ENCODE assay signal across 24 mouse cellular contexts in genomic region chrX:139578649-139579278, GRCm38 (mm10). TPM values are rescaled to one million over a fixed set of nuclear protein-coding genes. Genes with fewer than 3 reads are reported as not detected.
A peak's percentile ranks its signal among the peaks of the same experiment; 100 is the strongest.
DNase-seq lines count a peak whose midpoint lies in the region; ATAC-seq and TF ChIP-seq lines count a peak whose summit lies in the region.
"Had no signal": no experiment of that assay in that cellular context is flagged by ENCODE, and none has a peak within 500 bp of the region (broad histone marks: within the 10 kb centered on the region; RNA-seq: fewer than 3 reads in every experiment).

No protein-coding gene starts in this region.

- H3K9ac ChIP-seq in embryonic facial prominence, embryonic 14.5 days (ENCODE audit: low read depth, low read length): no peak overlapping the region
- H3K9ac ChIP-seq in kidney, embryonic 14.5 days (ENCODE audit: low read depth, low read length): no peak overlapping the region
- no peak overlapping the region for H3K9ac ChIP-seq in liver, adult 2 months (ENCODE audit: low read depth, low read length)
- no peak overlapping the region for H3K9ac ChIP-seq in liver, embryonic 12.5 days
- H3K9ac ChIP-seq: embryonic facial prominence, embryonic 12.5 days; forebrain, embryonic 12.5 days; forebrain, embryonic 15.5 days; hindbrain, embryonic 12.5 days; hindbrain, embryonic 15.5 days had no signal

- H3K27me3 ChIP-seq in embryonic facial prominence, embryonic 14.5 days (replicated peaks; ENCODE audit: control insufficient read depth, insufficient read depth, low read length): no peaks in the 10 kb centered on the region
- peaks cover 34% of the 10 kb centered on the region for H3K27me3 ChIP-seq in embryonic facial prominence, embryonic 10.5 days (replicated peaks; ENCODE audit: low read depth, poor library complexity, severe bottlenecking)
- H3K27me3 ChIP-seq in kidney, embryonic 14.5 days (ENCODE audit: control insufficient read depth, insufficient read depth, low read length): no peaks in the 10 kb centered on the region
- no peaks in the 10 kb centered on the region for H3K27me3 ChIP-seq in liver, adult 2 months (ENCODE audit: control insufficient read depth, insufficient read depth, low read length)
- H3K27me3 ChIP-seq in liver, embryonic 12.5 days (replicated peaks): no peaks in the 10 kb centered on the region
- H3K27me3 ChIP-seq: CH12.LX; embryonic facial prominence, embryonic 12.5 days; forebrain, embryonic 15.5 days; hindbrain, embryonic 12.5 days; hindbrain, embryonic 15.5 days; Patski had no signal

- H3K4me2 ChIP-seq in embryonic facial prominence, embryonic 14.5 days (ENCODE audit: low read depth, low read length): no peak overlapping the region
- no peak overlapping the region for H3K4me2 ChIP-seq in kidney, embryonic 14.5 days (replicated peaks; ENCODE audit: low read depth, low read length)
- H3K4me2 ChIP-seq in liver, embryonic 12.5 days: no peak overlapping the region
- H3K4me2 ChIP-seq: embryonic facial prominence, embryonic 12.5 days; forebrain, embryonic 12.5 days; forebrain, embryonic 15.5 days; heart, embryonic 11.5 days; hindbrain, embryonic 12.5 days; hindbrain, embryonic 15.5 days had no signal

- H3K9me3 ChIP-seq in embryonic facial prominence, embryonic 14.5 days (ENCODE audit: control insufficient read depth, low read length): no peaks in the 10 kb centered on the region
- no peaks in the 10 kb centered on the region for H3K9me3 ChIP-seq in embryonic facial prominence, embryonic 10.5 days
- no peaks in the 10 kb centered on the region for H3K9me3 ChIP-seq in kidney, embryonic 14.5 days (ENCODE audit: control insufficient read depth, low read length)
- no peaks in the 10 kb centered on the region for H3K9me3 ChIP-seq in liver, embryonic 12.5 days (replicated peaks)
- H3K9me3 ChIP-seq: embryonic facial prominence, embryonic 12.5 days; forebrain, embryonic 12.5 days; forebrain, embryonic 15.5 days; G1E; hindbrain, embryonic 12.5 days; hindbrain, embryonic 15.5 days had no signal

- ATAC-seq in embryonic facial prominence, embryonic 14.5 days (ENCODE audit: low read depth): no peak
- ATAC-seq in kidney, embryonic 14.5 days (ENCODE audit: low FRiP score, low TSS enrichment): peak; percentile 43; the same call in 1 of the 2 replicates
- ATAC-seq in liver, embryonic 12.5 days: no peak
- ATAC-seq: forebrain, embryonic 15.5 days; Patski had no signal

- H3K4me1 ChIP-seq in embryonic facial prominence, embryonic 14.5 days (ENCODE audit: control insufficient read depth, insufficient read depth, low read length): no peaks in the 10 kb centered on the region
- no peaks in the 10 kb centered on the region for H3K4me1 ChIP-seq in embryonic facial prominence, embryonic 10.5 days
- no peaks in the 10 kb centered on the region for H3K4me1 ChIP-seq in kidney, embryonic 14.5 days (ENCODE audit: control insufficient read depth, insufficient read depth, low read length)
- no peaks in the 10 kb centered on the region for H3K4me1 ChIP-seq in liver, adult 2 months (ENCODE audit: control insufficient read depth, insufficient read depth, low read length)
- no peaks in the 10 kb centered on the region for H3K4me1 ChIP-seq in liver, embryonic 12.5 days
- H3K4me1 ChIP-seq: embryonic facial prominence, embryonic 12.5 days; forebrain, embryonic 12.5 days; forebrain, embryonic 15.5 days; hindbrain, embryonic 12.5 days; hindbrain, embryonic 15.5 days had no signal

- H3K79me2 ChIP-seq in liver, adult 2 months (ENCODE audit: control insufficient read depth, insufficient read depth, low read length): no peaks in the 10 kb centered on the region

- no peak overlapping the region for H3K4me3 ChIP-seq in embryonic facial prominence, embryonic 14.5 days (ENCODE audit: low read depth, low read length)
- no peak overlapping the region for H3K4me3 ChIP-seq in embryonic facial prominence, embryonic 10.5 days
- no peak overlapping the region for H3K4me3 ChIP-seq in kidney, embryonic 14.5 days (ENCODE audit: low read length)
- H3K4me3 ChIP-seq in liver, adult 2 months (ENCODE audit: insufficient read depth, low read depth, low read length): no peak overlapping the region
- no peak overlapping the region for H3K4me3 ChIP-seq in liver, embryonic 12.5 days
- H3K4me3 ChIP-seq: embryonic facial prominence, embryonic 12.5 days; erythroblast, embryonic 14.5 days; forebrain, embryonic 12.5 days; forebrain, embryonic 15.5 days; hindbrain, embryonic 12.5 days; hindbrain, embryonic 15.5 days had no signal

- peak; percentile 5 for DNase-seq in embryonic facial prominence, embryonic 14.5 days (ENCODE audit: low spot score)
- no peak for DNase-seq in embryonic facial prominence, embryonic 10.5 days (ENCODE audit: low spot score)
- DNase-seq in kidney, adult 11 months: no peak
- peak; percentile 43 for DNase-seq in liver, adult 2 months (ENCODE audit: extremely low read depth, low read depth, low spot score)
- DNase-seq: adrenal gland, adult 2 months; adrenal gland, postnatal 36 days; B cell, adult 2 months; cerebellum, adult 18-20 months; cerebellum, adult 9-10 months; cerebellum, postnatal 14 days; gastrocnemius, postnatal 14 days; heart, adult 11 months had no signal

- H3K27ac ChIP-seq in embryonic facial prominence, embryonic 14.5 days (replicated peaks; ENCODE audit: low read depth, low read length): no peak overlapping the region
- H3K27ac ChIP-seq in embryonic facial prominence, embryonic 10.5 days (replicated peaks): no peak overlapping the region
- no peak overlapping the region for H3K27ac ChIP-seq in kidney, embryonic 14.5 days (ENCODE audit: low read depth, low read length)
- H3K27ac ChIP-seq in liver, adult 2 months (replicated peaks; ENCODE audit: insufficient read depth, low read depth, low read length): no peak overlapping the region
- no peak overlapping the region for H3K27ac ChIP-seq in liver, embryonic 12.5 days
- H3K27ac ChIP-seq: embryonic facial prominence, embryonic 12.5 days; forebrain, embryonic 12.5 days; forebrain, embryonic 15.5 days; hindbrain, embryonic 12.5 days; hindbrain, embryonic 15.5 days had no signal

- no peak for TF ChIP-seq POLR2A in liver, adult 2 months (IDR thresholded peaks at IDR 0.05; ENCODE audit: extremely low read depth, insufficient read depth, low read length)

- WGBS in embryonic facial prominence, embryonic 14.5 days: 58% methylated on average over 6 of the region's 6 CpGs
- 70% methylated on average over 6 of the region's 6 CpGs for WGBS in embryonic facial prominence, embryonic 10.5 days
- WGBS in kidney, embryonic 14.5 days: 52% methylated on average over 6 of the region's 6 CpGs
- WGBS in liver, adult 2 months: 39% methylated on average over 6 of the region's 6 CpGs
- 57% methylated on average over 6 of the region's 6 CpGs for WGBS in liver, embryonic 12.5 days (ENCODE audit: insufficient replicate concordance)

- no peak for TF ChIP-seq CTCF in liver, adult 2 months (IDR thresholded peaks at IDR 0.05; ENCODE audit: low read depth, low read length)

- no peaks in the 10 kb centered on the region for H3K36me3 ChIP-seq in embryonic facial prominence, embryonic 14.5 days (ENCODE audit: control insufficient read depth, insufficient read depth, low read length)
- H3K36me3 ChIP-seq in embryonic facial prominence, embryonic 10.5 days (replicated peaks): no peaks in the 10 kb centered on the region
- H3K36me3 ChIP-seq in kidney, embryonic 14.5 days (ENCODE audit: control insufficient read depth, insufficient read depth, low read length): no peaks in the 10 kb centered on the region
- H3K36me3 ChIP-seq in liver, adult 2 months (ENCODE audit: control insufficient read depth, insufficient read depth, low read length): no peaks in the 10 kb centered on the region
- no peaks in the 10 kb centered on the region for H3K36me3 ChIP-seq in liver, embryonic 12.5 days
- H3K36me3 ChIP-seq: embryonic facial prominence, embryonic 12.5 days; forebrain, embryonic 12.5 days; forebrain, embryonic 15.5 days; G1E; hindbrain, embryonic 12.5 days; hindbrain, embryonic 15.5 days had no signal

RNA-seq across cellular contexts. Expression of gene Rnf128, which starts 15.6 kb away (rescaled TPM):
- 8.1 and 9.1 TPM in 2 replicates for polyA plus RNA-seq in embryonic facial prominence, embryonic 14.5 days (2014; fragmentation: Nextera tagmentation; extraction: Ambion mirVana)
- polyA plus RNA-seq in embryonic facial prominence, embryonic 10.5 days (2016; fragmentation: Nextera tagmentation; extraction: Ambion mirVana): 3.5 and 4.0 TPM in 2 replicates
- 27.7 and 31.3 TPM in 2 replicates for polyA plus RNA-seq in kidney, embryonic 14.5 days (2014; fragmentation: Nextera tagmentation; extraction: Ambion mirVana)
- 74.4 and 84.5 TPM in 2 replicates for total RNA-seq in liver, adult 2 months (2014; rRNA removed)
- polyA plus RNA-seq in liver, adult 2 months (2012; rRNA removed): 40.3 and 43.8 TPM in 2 replicates
- polyA plus RNA-seq in liver, embryonic 12.5 days (2016; fragmentation: Nextera tagmentation; extraction: Ambion mirVana): 39.5 TPM in 2 replicates
- total RNA-seq: CH12.LX had no signal

Comparison
In these comparisons a context has a peak if more than half of its experiments do, and no peak if none do; other contexts are left out.
1. DNase-seq: peak in embryonic facial prominence, embryonic 14.5 days (single experiment) and liver, adult 2 months (single experiment); none in embryonic facial prominence, embryonic 10.5 days (single experiment) and kidney, adult 11 months (single experiment).